Mouse (Mus musculus) heart, embryonic 14.5 days (tissue): ENCODE results near the gene Ciz1. TPM values are rescaled to one million over a fixed set of nuclear protein-coding genes. Genes with fewer than 3 reads are reported as not detected.

Experiments used
- ATAC-seq: fragments of 200-750 bp; cut with Nextera tagmentation; 2 replicates; pipeline ENCODE4 v1.8.0; 2017; ENCODE audit warnings: low read depth, moderate TSS enrichment; ENCODE audit not compliant: insufficient number of reproducible peaks, insufficient read depth, low FRiP score
- H3K27ac ChIP-seq, 2 experiments: fragments of 200-500 bp in 1 of 2; fragments of 300-500 bp in 1 of 2; sonication (generic) in 1 of 2; replicated peaks in 1 of 2; 2 replicates each; pipeline ENCODE4 v1.5.1; 2012 to 2014; ENCODE audit warnings: low read depth in 2 of 2, low read length in 2 of 2, control low read depth in 1 of 2, mild to moderate bottlenecking in 1 of 2, mixed read lengths in 1 of 2; ENCODE audit not compliant: control insufficient read depth in 1 of 2, insufficient read depth in 1 of 2
- H3K27me3 ChIP-seq: fragments of 300-500 bp; sonication (generic); 2 replicates; pipeline ENCODE4 v1.6.1; 2014; ENCODE audit warnings: mild to moderate bottlenecking, low read length, control low read depth; ENCODE audit not compliant: control insufficient read depth, insufficient read depth
- H3K36me3 ChIP-seq: fragments of 300-500 bp; sonication (generic); 2 replicates; pipeline ENCODE4 v1.6.1; 2014; ENCODE audit warnings: mild to moderate bottlenecking, control low read depth, low read length, mixed read lengths; ENCODE audit not compliant: control insufficient read depth, insufficient read depth
- H3K4me1 ChIP-seq, 2 experiments: fragments of 200-500 bp in 1 of 2; fragments of 300-500 bp in 1 of 2; sonication (generic) in 1 of 2; 2 replicates each; pipeline ENCODE4 v1.6.1; 2012 to 2014; ENCODE audit warnings: low read length in 2 of 2, control low read depth in 1 of 2, mixed read lengths in 1 of 2; ENCODE audit not compliant: control insufficient read depth in 2 of 2, insufficient read depth in 2 of 2
- H3K4me2 ChIP-seq: fragments of 300-500 bp; sonication (generic); 2 replicates; pipeline ENCODE4 v1.6.1; 2014; ENCODE audit warnings: mild to moderate bottlenecking, low read length
- H3K4me3 ChIP-seq, 2 experiments: fragments of 200-500 bp in 1 of 2; fragments of 300-500 bp in 1 of 2; sonication (generic) in 1 of 2; 2 replicates each; pipeline ENCODE4 v1.5.1; 2012 to 2014; ENCODE audit warnings: low read length in 2 of 2, mild to moderate bottlenecking in 2 of 2, control low read depth in 1 of 2, low read depth in 1 of 2, moderate library complexity in 1 of 2; ENCODE audit not compliant: control insufficient read depth in 1 of 2, insufficient read depth in 1 of 2
- H3K9ac ChIP-seq: fragments of 300-500 bp; sonication (generic); 2 replicates; pipeline ENCODE4 v1.6.1; 2014; ENCODE audit warnings: mild to moderate bottlenecking, low read length
- H3K9me3 ChIP-seq: fragments of 300-500 bp; sonication (generic); 2 replicates; pipeline ENCODE4 v1.6.1; 2016; ENCODE audit warnings: low read length, control low read depth; ENCODE audit not compliant: control insufficient read depth
- WGBS: fragments of 180-500 bp; shearing (Covaris S2); extraction: QIAGEN DNeasy Blood & Tissue Kit; methylation state at CpG from one replicate; pipeline ENCODE4 v1.1.7; 2014; 5-methylcytosine and 5-hydroxymethylcytosine counted together
- polyA plus RNA-seq: library from polyadenylated mRNA; unstranded; fragments of >200 nt; fragmentation: Nextera tagmentation; extraction: Ambion mirVana; gene quantifications from 2 replicates; pipeline ENCODE4 v1.2.1, GENCODE M21; 2014

Gene Ciz1
- 28.8 and 31.1 TPM in 2 replicates for polyA plus RNA-seq

- 2% methylated on average over 45 of the region's 52 CpGs for WGBS
- Histone ChIP-seq H3K4me2 (peak within 1 kb of the TSS; percentile 91), H3K27me3 (peaks cover 28% of the 10 kb centered on the region; the same call in 1 of the 2 replicates), H3K36me3 (no peaks in the 10 kb centered on the region), H3K27ac (peak within 1 kb of the TSS in 1 of 2 experiments; percentile 2; a peak in 1 of 4 replicates), H3K9me3 (no peaks in the 10 kb centered on the region), H3K9ac (peak within 1 kb of the TSS; percentile 72), H3K4me3 (peak within 1 kb of the TSS; percentile 52 to 67), H3K4me1 (peaks cover 12 to 15% of the 10 kb centered on the region in 2 experiments)
- peak; percentile 7; the same call in 1 of the 2 replicates for ATAC-seq
Measured at GRCm38 (mm10) chr2:32352151-32353006, at the start of gene Ciz1. Gene Ciz1, plus strand, starts transcription at chr2:32352327.

- no peaks in the 10 kb centered on the region for H3K9me3 ChIP-seq
- no peaks in the 10 kb centered on the region for H3K27me3 ChIP-seq
- no peak for ATAC-seq
- peaks cover 99% of the 10 kb centered on the region for H3K36me3 ChIP-seq
- H3K9ac ChIP-seq = no peak overlapping the region
- no peak overlapping the region for H3K4me2 ChIP-seq
- no peaks in the 10 kb centered on the region for H3K4me1 ChIP-seq
- H3K27ac ChIP-seq = no peak overlapping the region
- H3K4me3 ChIP-seq = no peak overlapping the region
- 91% methylated on average over 10 of the region's 10 CpGs for WGBS
Measured at GRCm38 (mm10) chr2:32302952-32303351, 49.2 kb upstream of the Ciz1 start.

GRCm38 (mm10) chr2:32304145-32304832, 47.8 kb upstream of the Ciz1 start:
- no peak for ATAC-seq
- no peaks in the 10 kb centered on the region for H3K27me3 ChIP-seq
- WGBS = 59% methylated on average over 8 of the region's 8 CpGs
- no peak overlapping the region for H3K4me3 ChIP-seq
- H3K36me3 ChIP-seq = peaks cover 98% of the 10 kb centered on the region
- no peaks in the 10 kb centered on the region for H3K4me1 ChIP-seq
- H3K9ac ChIP-seq = no peak overlapping the region
- H3K27ac ChIP-seq = no peak overlapping the region
- H3K4me2 ChIP-seq = no peak overlapping the region
- no peaks in the 10 kb centered on the region for H3K9me3 ChIP-seq

GRCm38 (mm10) chr2:32305668-32306067, 46.5 kb upstream of the Ciz1 start:
- H3K36me3 ChIP-seq = peaks cover 84% of the 10 kb centered on the region
- no peak for ATAC-seq
- H3K4me2 ChIP-seq = no peak overlapping the region
- 90% methylated on average over 5 of the region's 5 CpGs for WGBS
- no peak overlapping the region for H3K9ac ChIP-seq
- no peak overlapping the region for H3K27ac ChIP-seq
- no peaks in the 10 kb centered on the region for H3K4me1 ChIP-seq
- no peaks in the 10 kb centered on the region for H3K27me3 ChIP-seq
- H3K9me3 ChIP-seq = no peaks in the 10 kb centered on the region
- no peak overlapping the region for H3K4me3 ChIP-seq

- Histone ChIP-seq H3K36me3 (peaks cover 79% of the 10 kb centered on the region), H3K9me3 (no peaks in the 10 kb centered on the region), H3K4me2 (no peak overlapping the region), H3K9ac (no peak overlapping the region), H3K27me3 (0 out of 2 replicates have a peak, but pooled peaks cover 4% of the 10 kb centered on the region), H3K27ac (no peak overlapping the region), H3K4me1 (peaks cover 0 to 1% of the 10 kb centered on the region in 2 experiments; a peak in 1 of 4 replicates), H3K4me3 (no peak overlapping the region)
- 83% methylated on average over 9 of the region's 9 CpGs for WGBS
- ATAC-seq = no peak
Measured at GRCm38 (mm10) chr2:32306176-32306575, 46.0 kb upstream of the Ciz1 start.

GRCm38 (mm10) chr2:32307247-32307798, 44.8 kb upstream of the Ciz1 start:
- Histone ChIP-seq H3K27me3 (0 out of 2 replicates have a peak, but pooled peaks cover 11% of the 10 kb centered on the region), H3K4me3 (no peak overlapping the region), H3K9ac (no peak overlapping the region), H3K36me3 (peaks cover 69% of the 10 kb centered on the region), H3K4me2 (no peak overlapping the region), H3K9me3 (no peaks in the 10 kb centered on the region), H3K27ac (no peak overlapping the region), H3K4me1 (peaks cover 6 to 13% of the 10 kb centered on the region in 2 experiments; a peak in 3 of 4 replicates)
- WGBS = 84% methylated on average over 6 of the region's 6 CpGs
- ATAC-seq = no peak

GRCm38 (mm10) chr2:32307941-32308760, 44.0 kb upstream of the Ciz1 start:
- H3K27ac ChIP-seq = no peak overlapping the region
- 0 out of 2 replicates have a peak, but pooled peaks cover 11% of the 10 kb centered on the region for H3K27me3 ChIP-seq
- H3K36me3 ChIP-seq = peaks cover 60% of the 10 kb centered on the region
- H3K4me3 ChIP-seq = no peak overlapping the region
- peaks cover 6 to 15% of the 10 kb centered on the region in 2 experiments; a peak in 3 of 4 replicates for H3K4me1 ChIP-seq
- H3K9ac ChIP-seq = no peak overlapping the region
- H3K4me2 ChIP-seq = no peak overlapping the region
- H3K9me3 ChIP-seq = no peaks in the 10 kb centered on the region
- ATAC-seq = no peak
- WGBS = 51% methylated on average over 8 of the region's 8 CpGs
